Mouse (Mus musculus) neural tube, embryonic 11.5 days (tissue): Measurements from ENCODE around the gene Cdca3. TPM values are rescaled to one million over a fixed set of nuclear protein-coding genes. Genes with fewer than 3 reads are reported as not detected.

Experiments
- ATAC-seq: fragments of 200-750 bp; cut with Nextera tagmentation; 2 replicates; pipeline ENCODE4 v1.8.0; 2017; ENCODE audit warnings: moderate number of reproducible peaks, mild to moderate bottlenecking, moderate TSS enrichment, moderate library complexity; ENCODE audit not compliant: insufficient read depth, low FRiP score, low TSS enrichment
- DNase-seq: peaks from one replicate; pipeline ENCODE4 v3.0.0-alpha.2; 2015; ENCODE audit warnings: low spot score
- H3K27ac ChIP-seq: fragments of 300-500 bp; sonication (generic); 2 replicates; pipeline ENCODE4 v1.5.1; 2014; ENCODE audit warnings: low read depth, mild to moderate bottlenecking, low read length
- H3K27me3 ChIP-seq: fragments of 300-500 bp; sonication (generic); 2 replicates; pipeline ENCODE4 v1.6.1; 2014; ENCODE audit warnings: mild to moderate bottlenecking, low read length, mixed read lengths; ENCODE audit not compliant: control insufficient read depth, insufficient read depth
- H3K36me3 ChIP-seq: fragments of 300-500 bp; sonication (generic); 2 replicates; pipeline ENCODE4 v1.6.1; 2014; ENCODE audit warnings: mild to moderate bottlenecking, low read length, moderate library complexity, mixed read lengths; ENCODE audit not compliant: control insufficient read depth, insufficient read depth
- H3K4me1 ChIP-seq: fragments of 300-500 bp; sonication (generic); 2 replicates; pipeline ENCODE4 v1.6.1; 2014; ENCODE audit warnings: low read length, mixed read lengths; ENCODE audit not compliant: control insufficient read depth, insufficient read depth
- H3K4me2 ChIP-seq: fragments of 300-500 bp; sonication (generic); 2 replicates; pipeline ENCODE4 v1.6.1; 2014; ENCODE audit warnings: low read depth, mild to moderate bottlenecking, moderate library complexity
- H3K4me3 ChIP-seq: fragments of 300-500 bp; sonication (generic); 2 replicates; pipeline ENCODE4 v1.5.1; 2014; ENCODE audit warnings: low read depth, low read length
- H3K9ac ChIP-seq: fragments of 300-500 bp; sonication (generic); 2 replicates; pipeline ENCODE4 v1.6.1; 2014; ENCODE audit warnings: mild to moderate bottlenecking, low read length
- H3K9me3 ChIP-seq: fragments of 300-500 bp; sonication (generic); 2 replicates; pipeline ENCODE4 v1.6.1; 2016; ENCODE audit warnings: low read length; ENCODE audit not compliant: control insufficient read depth
- WGBS: fragments of 180-500 bp; shearing (Covaris S2); extraction: QIAGEN DNeasy Blood & Tissue Kit; methylation state at CpG from one replicate; pipeline ENCODE4 v1.1.7; 2014; 5-methylcytosine and 5-hydroxymethylcytosine counted together
- polyA plus RNA-seq: library from polyadenylated mRNA; unstranded; fragments of >200 nt; fragmentation: Nextera tagmentation; extraction: Ambion mirVana; gene quantifications from 2 replicates; pipeline ENCODE4 v1.2.1, GENCODE M21; 2014

Cdca3 gene
- polyA plus RNA-seq, 1 experiment from 2014 or later, result 195 TPM

DNA sequence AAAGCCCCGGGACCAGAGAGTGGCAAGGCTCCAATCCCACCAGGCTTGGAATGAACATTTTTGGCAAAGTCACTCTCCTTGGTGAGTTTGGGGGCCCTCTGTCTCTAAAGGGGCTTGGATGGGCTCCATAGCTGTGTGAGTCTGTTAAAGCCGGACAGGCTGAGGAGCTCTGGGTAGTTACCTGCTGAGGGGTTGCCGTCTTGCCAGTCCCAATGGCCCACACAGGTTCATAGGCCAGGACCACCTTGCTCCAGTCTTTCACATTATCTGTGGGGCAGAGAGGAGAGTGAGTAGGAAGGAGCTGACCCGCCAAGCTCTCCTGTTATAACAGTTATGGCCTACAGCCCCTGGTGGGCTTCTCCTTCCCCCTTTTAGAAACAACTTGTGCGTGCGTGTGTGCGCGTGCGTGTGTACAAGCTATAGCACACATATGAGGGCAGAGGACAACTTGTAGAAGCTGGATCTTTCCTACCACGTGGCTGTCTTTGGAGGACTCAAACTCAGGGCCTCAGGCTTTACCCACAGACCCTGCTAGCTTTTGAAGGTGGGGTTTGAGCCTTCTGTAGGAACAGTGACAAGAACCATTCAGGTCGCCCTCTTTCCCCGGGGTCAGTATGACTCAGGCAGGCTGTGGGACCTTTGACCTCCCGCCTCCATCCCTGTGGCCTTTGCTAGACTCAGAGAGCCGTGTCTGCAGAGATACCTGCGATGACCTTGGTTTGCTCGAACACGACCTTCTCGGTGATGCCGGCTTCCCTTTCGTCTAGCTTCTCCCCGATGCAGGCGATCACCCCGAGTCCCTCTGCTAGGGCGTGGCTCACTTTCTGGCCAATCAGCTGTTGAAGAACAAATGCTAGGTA lies 17.4 kb upstream of the Cdca3 start:
- peaks cover 7% of the 10 kb centered on the region for H3K4me1 ChIP-seq
- H3K4me2 ChIP-seq, result peak overlapping the region; percentile 87
- no peak for DNase-seq
- H3K27ac ChIP-seq, result no peak overlapping the region
- ATAC-seq, result no peak
- 86% methylated on average over 24 of the region's 24 CpGs for WGBS
- no peaks in the 10 kb centered on the region for H3K27me3 ChIP-seq
- H3K9me3 ChIP-seq, result no peaks in the 10 kb centered on the region
- H3K9ac ChIP-seq, result 0 out of 2 replicates have a peak overlapping the region, but pooled peaks have one; percentile 75
- H3K36me3 ChIP-seq, result peaks cover 8% of the 10 kb centered on the region; the same call in 1 of the 2 replicates
- peak overlapping the region; percentile 67 for H3K4me3 ChIP-seq

DNA sequence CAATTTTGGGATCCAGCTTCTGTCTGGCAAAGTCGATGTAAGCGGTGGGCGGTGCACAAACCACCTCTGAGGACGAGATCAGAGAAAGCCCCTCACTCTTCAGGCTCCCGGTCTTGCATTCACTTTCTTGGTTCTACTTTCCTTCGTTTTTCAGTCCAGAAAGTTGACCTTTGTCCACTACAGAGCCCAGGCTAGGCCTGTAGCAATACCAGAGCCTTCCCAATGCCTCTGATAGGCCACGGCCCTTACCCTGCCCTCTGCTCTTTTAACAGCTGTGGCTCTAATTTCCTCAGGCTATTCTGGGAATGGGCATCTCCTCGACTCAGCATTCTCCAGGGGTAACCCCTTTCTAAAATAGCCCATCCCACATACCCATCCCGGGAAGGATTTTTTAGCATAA lies 16.5 kb upstream of the Cdca3 start:
- Histone ChIP-seq H3K27ac (peak overlapping the region; percentile 72), H3K4me1 (peaks cover 7% of the 10 kb centered on the region), H3K27me3 (no peaks in the 10 kb centered on the region), H3K9ac (peak overlapping the region; percentile 75), H3K9me3 (no peaks in the 10 kb centered on the region), H3K4me2 (peak overlapping the region; percentile 87), H3K4me3 (peak overlapping the region; percentile 67), H3K36me3 (peaks cover 10% of the 10 kb centered on the region; the same call in 1 of the 2 replicates)
- WGBS, result 23% methylated on average over 9 of the region's 9 CpGs
- ATAC-seq (no peak), DNase-seq (peak; percentile 14)

DNA sequence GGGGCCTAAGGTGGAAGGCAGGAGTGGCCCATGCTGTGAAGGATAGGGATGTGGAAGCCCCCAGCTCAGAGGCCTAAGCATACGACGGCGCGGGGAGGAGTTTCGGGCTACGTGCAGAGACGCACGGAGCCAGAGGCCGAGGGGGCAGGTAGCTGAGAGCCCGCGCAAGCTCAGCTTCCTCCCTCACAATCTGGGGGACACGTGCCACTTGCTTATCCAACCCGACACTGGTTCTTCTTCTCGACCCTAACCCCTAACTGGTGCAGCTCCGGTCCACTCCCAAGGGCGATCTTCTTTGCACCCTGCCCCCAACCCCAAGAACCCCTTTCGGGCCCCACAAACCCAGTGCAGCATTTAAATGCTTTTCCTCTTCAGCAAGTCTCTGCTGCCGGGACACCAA lies 15.9 kb upstream of the Cdca3 start:
- DNase-seq, result peak; percentile 81
- no peaks in the 10 kb centered on the region for H3K27me3 ChIP-seq
- H3K9me3 ChIP-seq, result no peaks in the 10 kb centered on the region
- H3K36me3 ChIP-seq, result peaks cover 16% of the 10 kb centered on the region
- WGBS, result under 1% methylated on average over 18 of the region's 18 CpGs
- peak overlapping the region; percentile 67 for H3K4me3 ChIP-seq
- ATAC-seq, result peak; percentile 56
- H3K27ac ChIP-seq, result peak overlapping the region; percentile 72
- peak overlapping the region; percentile 87 for H3K4me2 ChIP-seq
- H3K4me1 ChIP-seq, result peaks cover 7% of the 10 kb centered on the region
- peak overlapping the region; percentile 75 for H3K9ac ChIP-seq

DNA sequence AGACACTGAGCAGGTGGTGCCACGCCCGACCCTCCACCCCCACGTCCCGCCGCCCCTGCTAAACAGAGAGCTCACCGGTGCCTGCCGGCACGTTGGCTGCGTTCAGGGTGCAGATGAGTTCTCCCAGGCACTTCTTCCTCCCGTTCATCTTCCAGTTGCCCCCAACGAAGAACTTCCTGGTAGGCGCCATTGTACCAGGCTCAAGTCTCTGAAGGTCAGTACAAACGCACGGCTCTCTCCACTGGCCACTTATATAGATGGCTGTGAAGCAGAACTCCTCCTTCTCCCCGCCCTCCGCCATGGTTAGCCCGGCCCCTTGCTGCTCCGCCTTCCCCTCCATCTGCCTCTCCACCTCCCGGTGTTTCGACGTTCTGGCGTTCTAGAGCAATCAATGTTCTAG lies 15.4 kb upstream of the Cdca3 start, which contains the start of gene Tpi1:
Gene Tpi1 (minus strand): TSS at position 364 of the 400 bp plus-strand sequence.
- H3K4me2 ChIP-seq, result peak within 1 kb of the TSS; percentile 87
- H3K27me3 ChIP-seq, result no peaks in the 10 kb centered on the region
- peak within 1 kb of the TSS; percentile 75 for H3K9ac ChIP-seq
- WGBS, result 0% methylated on average over 22 of the region's 22 CpGs
- no peaks in the 10 kb centered on the region for H3K9me3 ChIP-seq
- DNase-seq, result peak; percentile 87
- H3K36me3 ChIP-seq, result peaks cover 17% of the 10 kb centered on the region
- peak within 1 kb of the TSS; percentile 67 for H3K4me3 ChIP-seq
- H3K27ac ChIP-seq, result peak within 1 kb of the TSS; percentile 72
- peaks cover 7% of the 10 kb centered on the region for H3K4me1 ChIP-seq
- peak; percentile 80 for ATAC-seq

DNA sequence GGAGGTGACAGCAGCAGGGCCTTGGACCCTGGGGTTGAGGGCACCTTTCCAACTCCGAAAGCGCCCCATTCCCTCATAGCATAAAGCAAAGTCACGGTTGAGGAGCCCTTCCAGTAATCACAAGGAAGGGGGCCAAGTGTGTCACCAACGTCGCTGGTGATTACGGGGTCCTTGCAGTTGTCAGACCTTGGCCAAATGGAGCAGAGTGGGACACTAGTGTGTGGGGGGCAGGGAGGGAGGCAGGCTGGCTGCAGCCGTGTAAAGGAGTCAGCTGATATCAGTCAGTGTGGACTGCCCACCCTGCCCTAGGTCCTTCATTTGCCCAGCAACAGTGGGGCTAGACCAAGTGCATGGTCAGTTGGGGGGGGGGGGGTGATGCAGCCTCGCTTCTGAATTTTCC lies 14.9 kb upstream of the Cdca3 start:
- Histone ChIP-seq H3K4me3 (peak overlapping the region; percentile 67), H3K36me3 (peaks cover 20% of the 10 kb centered on the region), H3K4me2 (peak overlapping the region; percentile 87), H3K27me3 (no peaks in the 10 kb centered on the region), H3K9me3 (no peaks in the 10 kb centered on the region), H3K27ac (no peak overlapping the region; the same call in 1 of the 2 replicates), H3K4me1 (peaks cover 3% of the 10 kb centered on the region), H3K9ac (peak overlapping the region; percentile 75; the same call in 1 of the 2 replicates)
- DNase-seq (peak; percentile 19), ATAC-seq (peak; percentile 32)
- WGBS, result 39% methylated on average over 8 of the region's 8 CpGs

DNA sequence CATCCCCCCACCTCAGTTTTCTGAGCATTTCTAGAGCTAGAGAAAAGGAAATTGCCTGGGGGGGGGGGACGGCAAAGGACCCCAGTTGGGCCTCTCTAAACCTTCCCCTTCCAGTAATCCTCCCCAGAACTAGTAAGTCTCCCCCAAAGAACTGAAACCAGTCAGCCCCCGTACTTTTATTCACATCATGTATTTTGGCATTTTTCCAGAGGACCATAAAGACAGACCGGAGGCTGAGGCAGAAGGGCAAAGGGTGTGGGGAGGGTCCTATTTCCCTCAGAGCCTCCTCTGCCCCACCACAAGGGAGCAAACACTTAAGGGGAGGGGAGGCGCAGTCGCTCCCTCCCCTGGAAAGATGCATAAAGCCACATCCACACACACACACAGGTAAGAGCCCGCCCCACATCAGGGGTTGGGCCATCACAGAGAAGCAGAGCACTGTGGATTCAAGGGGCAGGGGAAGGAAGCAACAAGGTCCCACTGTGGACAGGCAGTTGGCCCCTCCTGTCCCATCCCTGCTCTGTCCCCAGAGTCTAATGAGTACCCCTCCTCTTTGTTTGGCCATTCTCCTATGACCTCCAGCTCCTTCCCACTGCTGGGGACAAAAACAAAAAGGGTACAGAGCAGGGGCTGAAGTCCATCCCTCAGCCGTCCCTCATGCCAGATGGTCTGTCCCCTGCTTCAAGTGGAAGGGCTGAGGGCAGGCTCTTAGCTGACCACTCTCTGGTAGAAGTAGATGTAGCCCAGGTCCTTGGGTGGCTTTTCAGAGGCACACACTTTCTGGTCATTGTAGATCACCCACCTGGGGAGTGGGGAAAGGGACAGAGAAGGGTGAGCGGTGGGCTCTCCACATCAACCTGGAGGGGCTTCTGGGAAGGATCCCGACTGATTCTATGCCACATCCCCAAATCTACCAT lies 14.2 kb upstream of the Cdca3 start:
- DNase-seq, result no peak
- no peak overlapping the region for H3K4me3 ChIP-seq
- H3K9me3 ChIP-seq, result no peaks in the 10 kb centered on the region
- no peak overlapping the region for H3K4me2 ChIP-seq
- no peaks in the 10 kb centered on the region for H3K27me3 ChIP-seq
- H3K9ac ChIP-seq, result 0 out of 2 replicates have a peak overlapping the region, but pooled peaks have one; percentile 32
- peaks cover 27% of the 10 kb centered on the region for H3K36me3 ChIP-seq
- 76% methylated on average over 9 of the region's 9 CpGs for WGBS
- no peak overlapping the region for H3K27ac ChIP-seq
- no peak for ATAC-seq
- H3K4me1 ChIP-seq, result no peaks in the 10 kb centered on the region; the same call in none of the 2 replicates

DNA sequence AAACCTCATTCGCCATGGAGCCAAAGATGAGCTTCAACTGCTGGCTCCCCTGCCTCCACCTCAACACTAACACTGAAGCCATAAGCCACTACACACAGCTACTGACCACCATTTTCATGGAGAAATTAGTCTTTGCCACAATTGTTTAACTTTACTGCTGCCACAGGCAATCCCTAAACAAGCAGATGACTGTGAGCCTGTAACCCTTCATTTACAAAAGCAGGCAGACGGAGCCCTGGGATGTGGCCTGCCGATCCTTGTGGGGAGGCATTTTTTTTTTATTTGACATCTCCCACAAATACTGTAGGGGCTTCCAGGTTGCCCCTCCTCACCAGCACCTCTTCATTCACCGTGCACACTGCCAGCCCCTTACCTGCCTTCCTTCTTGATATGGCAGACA lies 12.7 kb upstream of the Cdca3 start:
- Histone ChIP-seq H3K4me2 (no peak overlapping the region), H3K9ac (no peak overlapping the region), H3K27me3 (no peaks in the 10 kb centered on the region), H3K4me3 (no peak overlapping the region), H3K9me3 (no peaks in the 10 kb centered on the region), H3K36me3 (peaks cover 30% of the 10 kb centered on the region), H3K27ac (no peak overlapping the region), H3K4me1 (no peaks in the 10 kb centered on the region; the same call in 1 of the 2 replicates)
- no peak for DNase-seq
- WGBS, result 83% methylated on average over 4 of the region's 4 CpGs
- no peak for ATAC-seq

DNA sequence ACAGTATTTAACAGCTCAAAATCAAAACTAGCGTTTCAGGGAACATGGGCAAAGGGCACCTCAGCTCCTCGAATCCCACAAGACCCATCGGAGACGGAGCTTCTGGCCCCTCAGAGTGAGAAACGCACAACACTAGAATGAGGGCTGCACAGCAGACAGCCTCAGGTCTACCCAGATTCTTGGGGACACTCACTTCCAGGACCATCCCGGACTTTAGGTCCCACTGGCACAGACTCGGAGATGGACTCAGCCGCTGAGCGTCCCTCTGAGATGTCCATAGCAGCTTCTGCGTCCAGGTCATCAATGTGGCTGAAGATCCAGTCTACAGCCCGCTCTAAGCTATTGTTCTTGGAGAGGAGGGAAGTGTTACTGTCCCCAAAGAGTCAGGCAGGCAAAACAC lies 12.2 kb upstream of the Cdca3 start:
- 95% methylated on average over 11 of the region's 11 CpGs for WGBS
- Histone ChIP-seq H3K27ac (no peak overlapping the region), H3K9ac (no peak overlapping the region), H3K4me1 (no peaks in the 10 kb centered on the region; the same call in 1 of the 2 replicates), H3K4me2 (no peak overlapping the region), H3K36me3 (peaks cover 28% of the 10 kb centered on the region), H3K4me3 (no peak overlapping the region), H3K9me3 (no peaks in the 10 kb centered on the region), H3K27me3 (no peaks in the 10 kb centered on the region)
- ATAC-seq (no peak), DNase-seq (no peak)
